Mouse (Mus musculus) stomach, postnatal 0 days (tissue): ENCODE measurements around the gene Cryaa. TPM values are rescaled to one million over a fixed set of nuclear protein-coding genes. Genes with fewer than 3 reads are reported as not detected.

Experiments used
- ATAC-seq: fragments of 200-750 bp; cut with Nextera tagmentation; 2 replicates; pipeline ENCODE4 v1.8.0; 2017; ENCODE audit not compliant: low FRiP score, low TSS enrichment
- DNase-seq: peaks from one replicate; pipeline ENCODE4 v3.0.0-alpha.2; 2016; ENCODE audit warnings: low spot score
- H3K27ac ChIP-seq: fragments of 300-500 bp; sonication (generic); replicated peaks from 2 replicates; pipeline ENCODE4 v1.5.1; 2014; ENCODE audit warnings: mild to moderate bottlenecking, control low read depth
- H3K27me3 ChIP-seq: fragments of 300-500 bp; sonication (generic); 2 replicates; pipeline ENCODE4 v1.6.1; 2014; ENCODE audit warnings: low read length; ENCODE audit not compliant: control insufficient read depth, insufficient read depth
- H3K36me3 ChIP-seq: fragments of 300-500 bp; sonication (generic); 2 replicates; pipeline ENCODE4 v1.6.1; 2014; ENCODE audit warnings: low read length, mixed read lengths; ENCODE audit not compliant: control insufficient read depth, insufficient read depth
- H3K4me1 ChIP-seq: fragments of 300-500 bp; sonication (generic); replicated peaks from 2 replicates; pipeline ENCODE4 v1.6.1; 2014; ENCODE audit warnings: antibody characterized with exemption; ENCODE audit not compliant: control insufficient read depth, insufficient read depth
- H3K4me2 ChIP-seq: fragments of 300-500 bp; sonication (generic); replicated peaks from 2 replicates; pipeline ENCODE4 v1.6.1; 2014; ENCODE audit warnings: low read depth, mild to moderate bottlenecking, control low read depth, moderate library complexity
- H3K4me3 ChIP-seq: fragments of 300-500 bp; sonication (generic); 2 replicates; pipeline ENCODE4 v1.5.1; 2014; ENCODE audit warnings: low read depth, low read length, control low read depth
- H3K9ac ChIP-seq: fragments of 300-500 bp; sonication (generic); 2 replicates; pipeline ENCODE4 v1.6.1; 2014; ENCODE audit warnings: mild to moderate bottlenecking, low read length, control low read depth, mixed read lengths
- H3K9me3 ChIP-seq: fragments of 300-500 bp; sonication (generic); 2 replicates; pipeline ENCODE4 v1.6.1; 2016; ENCODE audit warnings: low read length; ENCODE audit not compliant: control insufficient read depth
- CTCF ChIP-seq: IDR thresholded peaks from 2 replicates; pipeline ENCODE4 v1.5.1; 2016; ENCODE audit warnings: antibody characterized with exemption, low read depth, mild to moderate bottlenecking, moderate library complexity
- EP300 ChIP-seq: optimal IDR thresholded peaks from 2 replicates; pipeline ENCODE3; 2016; ENCODE audit warnings: antibody characterized with exemption
- WGBS: fragments of 180-500 bp; shearing (Covaris S2); extraction: QIAGEN DNeasy Blood & Tissue Kit; methylation state at CpG from one replicate; pipeline ENCODE4 v1.1.7; 2014; 5-methylcytosine and 5-hydroxymethylcytosine counted together
- polyA plus RNA-seq: library from polyadenylated mRNA; unstranded; fragments of >200 nt; fragmentation: Nextera tagmentation; extraction: Ambion mirVana; gene quantifications from 2 replicates; pipeline ENCODE4 v1.2.1, GENCODE M21; 2015

Gene Cryaa
- polyA plus RNA-seq = 0.12 and 0.24 TPM in 2 replicates

DNA sequence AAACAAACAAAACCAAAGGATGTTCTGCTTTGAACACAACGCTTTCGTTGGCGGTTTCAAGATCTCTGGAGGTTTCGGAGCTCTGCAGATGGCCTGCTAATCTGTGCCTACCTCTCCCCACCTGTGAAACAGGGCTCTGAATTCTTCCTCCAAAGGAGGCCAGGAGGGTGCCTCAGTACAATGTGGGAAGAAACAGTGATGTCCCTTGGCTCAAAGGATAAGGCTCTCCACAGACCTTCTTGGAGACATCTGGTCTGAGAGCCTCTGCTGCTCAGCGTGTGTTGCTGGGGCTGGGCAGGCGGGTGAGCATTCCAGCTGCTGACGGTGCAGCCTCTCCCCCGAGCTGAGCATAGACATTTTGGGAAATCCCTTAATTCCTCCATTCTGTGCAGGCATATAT lies at the start of gene Cryaa:
TSS of gene Cryaa (plus strand) at position 301 of the 400 bp plus-strand sequence.
- H3K9me3 ChIP-seq = no peaks in the 10 kb centered on the region
- no peaks in the 10 kb centered on the region for H3K4me1 ChIP-seq
- no peaks in the 10 kb centered on the region for H3K27me3 ChIP-seq
- no peak within 1 kb of the TSS for H3K4me3 ChIP-seq
- H3K4me2 ChIP-seq = no peak within 1 kb of the TSS
- no peak for DNase-seq
- H3K9ac ChIP-seq = no peak within 1 kb of the TSS
- TF ChIP-seq EP300 = no peak
- no peak for TF ChIP-seq CTCF
- H3K27ac ChIP-seq = no peak within 1 kb of the TSS
- 67% methylated on average over 8 of the region's 8 CpGs for WGBS
- H3K36me3 ChIP-seq = no peaks in the 10 kb centered on the region
- no peak for ATAC-seq

- no peak for TF ChIP-seq EP300
- TF ChIP-seq CTCF = no peak
- Histone ChIP-seq H3K9ac (no peak overlapping the region), H3K4me2 (no peak overlapping the region), H3K4me1 (no peaks in the 10 kb centered on the region), H3K9me3 (0 out of 2 replicates have a peak, but pooled peaks cover 2% of the 10 kb centered on the region), H3K4me3 (no peak overlapping the region), H3K36me3 (no peaks in the 10 kb centered on the region), H3K27me3 (no peaks in the 10 kb centered on the region), H3K27ac (no peak overlapping the region)
- ATAC-seq (no peak), DNase-seq (no peak)
- WGBS = 94% methylated on average over 2 of the region's 2 CpGs
Measured at GRCm38 (mm10) chr17:31627961-31628360, 49.6 kb upstream of the Cryaa start.

DNA sequence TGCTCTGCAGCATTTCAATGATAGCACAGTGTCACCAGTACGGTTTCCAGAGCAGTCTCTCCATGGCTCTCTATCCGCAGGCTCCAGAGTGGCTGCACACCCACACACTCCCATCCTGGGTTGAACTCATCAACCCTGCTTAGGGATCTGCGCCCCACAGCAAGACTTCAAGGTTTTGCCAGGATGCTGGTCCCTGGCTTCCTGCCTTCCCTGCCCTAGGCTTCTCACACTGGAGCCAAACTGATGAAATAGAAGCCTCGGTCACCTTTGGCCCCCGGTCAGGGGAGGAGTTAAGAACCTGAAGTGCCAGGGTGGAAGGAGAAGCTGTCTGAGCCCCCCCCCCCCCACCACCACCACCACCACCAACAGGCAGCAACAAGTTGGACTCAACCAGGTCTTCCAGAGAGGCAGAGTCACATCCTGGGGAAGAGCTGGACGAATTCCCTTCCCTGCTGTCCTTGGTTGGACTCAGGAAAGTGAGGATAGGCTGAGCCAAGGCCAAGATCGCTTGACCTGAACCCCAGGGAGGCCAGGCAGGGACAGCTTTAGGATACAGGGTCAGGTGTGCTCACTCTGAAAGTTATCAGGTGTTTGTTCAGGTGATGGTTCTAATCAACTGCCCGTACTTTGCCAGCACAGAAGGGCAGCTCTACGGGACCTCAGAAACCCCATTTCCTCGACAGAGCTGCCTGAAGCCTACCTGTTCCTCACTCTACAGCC lies 46.4 kb upstream of the Cryaa start:
- Histone ChIP-seq H3K36me3 (no peaks in the 10 kb centered on the region), H3K27ac (no peak overlapping the region), H3K4me2 (no peak overlapping the region), H3K4me1 (no peaks in the 10 kb centered on the region), H3K4me3 (no peak overlapping the region), H3K9me3 (0 out of 2 replicates have a peak, but pooled peaks cover 2% of the 10 kb centered on the region), H3K9ac (no peak overlapping the region), H3K27me3 (no peaks in the 10 kb centered on the region)
- 66% methylated on average over 10 of the region's 10 CpGs for WGBS
- ATAC-seq (no peak), DNase-seq (no peak)
- TF ChIP-seq EP300 (no peak), CTCF (no peak)

DNA sequence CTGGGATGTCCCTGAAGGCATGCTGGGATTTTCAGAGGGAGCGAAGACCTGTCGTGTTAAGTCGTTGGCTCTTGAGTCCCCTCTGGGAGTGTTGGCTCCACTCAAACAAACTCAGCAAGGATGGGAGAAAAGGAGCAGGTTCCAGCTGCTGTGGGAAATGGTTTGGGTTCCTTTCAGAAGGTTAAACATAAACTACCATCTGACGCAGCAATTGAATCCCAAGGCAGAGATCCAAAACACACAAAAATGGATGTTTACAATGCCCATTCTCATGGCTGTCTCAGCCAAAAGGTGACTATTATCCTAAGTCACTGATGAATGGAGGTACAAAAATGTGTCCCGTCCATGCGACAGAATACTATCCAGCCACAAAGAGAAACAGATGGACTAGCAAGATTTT lies 44.6 kb upstream of the Cryaa start:
- ATAC-seq = no peak
- H3K36me3 ChIP-seq = no peaks in the 10 kb centered on the region

GRCm38 (mm10) chr17:31634896-31635295 lies 42.7 kb upstream of the Cryaa start:
- Histone ChIP-seq H3K4me1 (peaks cover 6% of the 10 kb centered on the region; the same call in 1 of the 2 replicates), H3K9me3 (no peaks in the 10 kb centered on the region), H3K4me2 (no peak overlapping the region), H3K4me3 (no peak overlapping the region), H3K36me3 (no peaks in the 10 kb centered on the region), H3K27ac (no peak overlapping the region), H3K27me3 (no peaks in the 10 kb centered on the region), H3K9ac (no peak overlapping the region)
- no peak for DNase-seq
- ATAC-seq = no peak
- WGBS = 79% methylated on average over 5 of the region's 5 CpGs
- no peak for TF ChIP-seq EP300
- no peak for TF ChIP-seq CTCF

More for the DNA sequence above, 44.6 kb upstream of the Cryaa start:
- peaks cover 6% of the 10 kb centered on the region; the same call in 1 of the 2 replicates for H3K4me1 ChIP-seq
- no peak overlapping the region for H3K4me3 ChIP-seq
- H3K27ac ChIP-seq = no peak overlapping the region
- DNase-seq = no peak
- TF ChIP-seq EP300 (no peak), CTCF (no peak)
- 0 out of 2 replicates have a peak, but pooled peaks cover 2% of the 10 kb centered on the region for H3K9me3 ChIP-seq
- no peaks in the 10 kb centered on the region for H3K27me3 ChIP-seq
- H3K9ac ChIP-seq = no peak overlapping the region
- 48% methylated on average over 6 of the region's 6 CpGs for WGBS
- H3K4me2 ChIP-seq = no peak overlapping the region

DNA sequence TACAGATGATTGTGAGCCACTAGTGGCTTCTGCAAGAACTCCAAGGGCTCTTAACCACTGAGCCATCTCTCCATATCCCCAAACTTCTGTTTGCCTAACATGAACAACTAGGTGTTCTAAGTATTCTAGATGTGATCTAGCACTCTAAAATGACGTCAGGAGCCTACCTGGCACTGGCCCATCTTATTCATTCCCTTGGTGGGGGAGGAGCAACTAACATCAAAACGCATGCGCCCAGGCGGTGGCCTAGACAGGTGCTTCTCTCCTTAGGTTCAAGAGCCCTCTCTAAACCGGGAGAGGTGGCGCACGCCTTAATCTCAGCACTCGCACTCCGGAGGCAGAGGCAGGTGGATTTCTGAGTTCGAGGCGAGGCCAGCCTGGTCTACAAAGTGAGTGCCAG lies 41.8 kb upstream of the Cryaa start:
- Histone ChIP-seq H3K4me1 (peaks cover 6% of the 10 kb centered on the region; the same call in 1 of the 2 replicates), H3K27ac (no peak overlapping the region), H3K4me3 (no peak overlapping the region), H3K36me3 (no peaks in the 10 kb centered on the region), H3K4me2 (0 out of 2 replicates have a peak overlapping the region, but pooled peaks have one; percentile 87), H3K9ac (no peak overlapping the region), H3K27me3 (no peaks in the 10 kb centered on the region), H3K9me3 (no peaks in the 10 kb centered on the region)
- TF ChIP-seq EP300 (no peak), CTCF (no peak)
- no peak for ATAC-seq
- no peak for DNase-seq
- WGBS = 62% methylated on average over 11 of the region's 11 CpGs
